13 mouse cellular contexts compared by ENCODE assay signal in genomic region chr17:62775976-62776375, GRCm38 (mm10).
DNase-seq lines count a peak whose midpoint lies in the region; TF ChIP-seq lines count a peak whose summit lies in the region.
"Had no signal": no experiment of that assay in that cellular context is flagged by ENCODE, and none has a peak within 500 bp of the region (broad histone marks: within the 10 kb centered on the region; RNA-seq: fewer than 3 reads in every experiment).

No protein-coding gene starts in this region.

- H3K4me2 ChIP-seq in myocyte (ENCODE audit: low read depth) = peak overlapping the region; percentile 54
- H3K4me2 ChIP-seq: liver, embryonic 15.5 days; midbrain, embryonic 15.5 days had no signal

- no peaks in the 10 kb centered on the region for H3K79me2 ChIP-seq in myocyte (ENCODE audit: control insufficient read depth, insufficient read depth)

- no peak for TF ChIP-seq POLR2A in myocyte (IDR thresholded peaks at IDR 0.05; ENCODE audit: insufficient read length, low read depth)

- peak; percentile 50 for DNase-seq in heart, adult 8-10 months (ENCODE audit: low spot score)
- no peak for DNase-seq in heart, postnatal 4 days
- DNase-seq in adipocyte (ENCODE audit: low spot score) = peak; percentile 82
- DNase-seq in kidney, postnatal 14 days = peak; percentile 67
- no peak for DNase-seq in adrenal gland, adult 8-10 months
- no peak for DNase-seq in gastrocnemius, postnatal 14 days
- DNase-seq in retina, embryonic 14.5 days (ENCODE audit: low spot score) = no peak
- DNase-seq: B cell, adult 2 months; right cerebral cortex, postnatal 25 days had no signal

- no peaks in the 10 kb centered on the region for H3K27me3 ChIP-seq in myocyte (ENCODE audit: control insufficient read depth, insufficient read depth, insufficient read length)
- H3K27me3 ChIP-seq: liver, embryonic 15.5 days; midbrain, embryonic 15.5 days had no signal

- H3ac ChIP-seq in myocyte (ENCODE audit: control insufficient read depth, insufficient read length) = no peak overlapping the region

- intact Hi-C loops in gastrocnemius, postnatal 14 days (cut with DNase I; ENCODE audit: low total_unique reads) = no loop called here

- H3K36me3 ChIP-seq in myocyte (ENCODE audit: control insufficient read depth, insufficient read depth) = no peaks in the 10 kb centered on the region
- H3K36me3 ChIP-seq: liver, embryonic 15.5 days; midbrain, embryonic 15.5 days had no signal

- no peak overlapping the region for H3K4me3 ChIP-seq in myocyte
- H3K4me3 ChIP-seq: erythroblast, embryonic 14.5 days; liver, embryonic 15.5 days; midbrain, embryonic 15.5 days had no signal

TF ChIP-seq in myocyte, 11 proteins besides CTCF, POLR2A, EP300 and RAD21:
- no peak for TF ChIP-seq SRF (IDR thresholded peaks at IDR 0.05; ENCODE audit: control insufficient read depth, insufficient read length, low read depth)
- no peak for TF ChIP-seq REST (IDR thresholded peaks at IDR 0.05; ENCODE audit: insufficient read depth, insufficient read length)
- TF ChIP-seq MAX (IDR thresholded peaks at IDR 0.05; ENCODE audit: low read depth) = no peak
- TF ChIP-seq CEBPB (IDR thresholded peaks at IDR 0.05; ENCODE audit: insufficient read depth, poor library complexity, severe bottlenecking) = no peak
- TF ChIP-seq E2F4 (IDR thresholded peaks at IDR 0.05; ENCODE audit: insufficient read depth) = no peak
- TF ChIP-seq USF1 (IDR thresholded peaks at IDR 0.05; ENCODE audit: low read depth) = no peak
- TF ChIP-seq MYOG (IDR thresholded peaks at IDR 0.05; ENCODE audit: control insufficient read depth in 1 of 3, insufficient read depth in 1 of 3, insufficient read length in 2 of 3, low read depth in 2 of 3) = peak in 2 of 3 experiments; percentile 51 to 52
- peak in 2 of 3 experiments; percentile 82 to 91 for TF ChIP-seq MYOD1 (IDR thresholded peaks at IDR 0.05; ENCODE audit: control insufficient read depth in 1 of 3, insufficient read length in 2 of 3, low read depth in 2 of 3)
- TF ChIP-seq POLR2AphosphoS2 (IDR thresholded peaks at IDR 0.05; ENCODE audit: insufficient read length, low read depth) = no peak
- peak; percentile 8 for TF ChIP-seq TCF3 (IDR thresholded peaks at IDR 0.05; ENCODE audit: insufficient read length, low read depth)
- TF ChIP-seq TCF12 (IDR thresholded peaks at IDR 0.05; ENCODE audit: insufficient read depth, poor library complexity, severe bottlenecking) = peak; percentile 59

Comparison
In these comparisons a context has a peak if more than half of its experiments do, and no peak if none do; other contexts are left out.
1. DNase-seq: peak in heart, adult 8-10 months (single experiment), adipocyte (single experiment) and kidney, postnatal 14 days (single experiment); none in heart, postnatal 4 days (single experiment), adrenal gland, adult 8-10 months (single experiment), gastrocnemius, postnatal 14 days (single experiment) and retina, embryonic 14.5 days (single experiment).